Mouse (Mus musculus): ENCODE results near the gene Tbck.

The Tbck gene

DNA sequence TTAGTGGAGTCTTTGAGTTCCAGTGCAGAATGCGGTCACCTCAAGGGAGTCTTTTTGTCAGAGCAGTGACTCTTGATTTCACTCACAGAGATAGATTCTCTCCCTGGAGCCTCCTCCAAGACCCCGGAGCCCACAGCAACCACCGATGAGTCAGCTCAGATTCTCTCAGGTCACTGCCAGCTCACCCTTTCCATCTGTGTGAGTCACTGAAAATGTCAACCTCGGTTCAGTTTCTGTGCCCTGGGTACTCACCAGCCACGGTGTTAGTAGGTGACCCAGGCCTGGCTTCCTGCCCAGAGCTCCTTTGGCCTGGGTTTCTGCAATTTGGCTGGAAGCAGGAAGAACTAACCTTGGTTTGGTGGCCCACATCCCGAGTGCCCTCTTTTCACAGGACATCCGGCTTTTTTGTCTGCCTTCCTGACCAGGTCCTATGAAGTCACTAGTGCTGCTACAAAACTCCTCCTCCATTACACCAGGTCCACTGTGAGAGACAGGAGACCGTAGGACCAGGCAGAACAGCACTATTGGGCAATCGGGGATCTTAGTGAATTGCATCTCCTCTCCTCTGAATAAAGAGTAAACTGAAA lies 187.5 kb downstream of the Tbck start:
- DNase-seq = no peak

DNA sequence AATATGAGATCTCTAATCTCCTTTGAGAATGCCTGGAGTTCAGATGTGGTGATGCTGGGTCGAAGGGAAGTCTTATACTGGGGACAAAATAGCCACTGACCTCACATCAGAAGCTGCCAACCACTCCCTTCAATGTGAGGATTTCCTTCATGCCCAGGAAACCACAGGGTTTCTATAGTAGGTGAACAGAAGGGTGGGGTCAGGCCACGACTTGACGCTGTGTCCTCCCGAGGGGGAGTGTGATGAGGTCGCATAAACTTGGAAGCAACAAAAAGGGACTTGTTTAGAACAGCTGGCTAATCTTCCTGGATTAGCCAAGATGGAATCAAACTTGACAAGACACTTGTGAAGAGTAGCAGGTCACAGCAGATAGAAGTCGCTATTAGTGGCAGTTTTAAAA lies 189.3 kb downstream of the Tbck start:
- no peak for DNase-seq

DNA sequence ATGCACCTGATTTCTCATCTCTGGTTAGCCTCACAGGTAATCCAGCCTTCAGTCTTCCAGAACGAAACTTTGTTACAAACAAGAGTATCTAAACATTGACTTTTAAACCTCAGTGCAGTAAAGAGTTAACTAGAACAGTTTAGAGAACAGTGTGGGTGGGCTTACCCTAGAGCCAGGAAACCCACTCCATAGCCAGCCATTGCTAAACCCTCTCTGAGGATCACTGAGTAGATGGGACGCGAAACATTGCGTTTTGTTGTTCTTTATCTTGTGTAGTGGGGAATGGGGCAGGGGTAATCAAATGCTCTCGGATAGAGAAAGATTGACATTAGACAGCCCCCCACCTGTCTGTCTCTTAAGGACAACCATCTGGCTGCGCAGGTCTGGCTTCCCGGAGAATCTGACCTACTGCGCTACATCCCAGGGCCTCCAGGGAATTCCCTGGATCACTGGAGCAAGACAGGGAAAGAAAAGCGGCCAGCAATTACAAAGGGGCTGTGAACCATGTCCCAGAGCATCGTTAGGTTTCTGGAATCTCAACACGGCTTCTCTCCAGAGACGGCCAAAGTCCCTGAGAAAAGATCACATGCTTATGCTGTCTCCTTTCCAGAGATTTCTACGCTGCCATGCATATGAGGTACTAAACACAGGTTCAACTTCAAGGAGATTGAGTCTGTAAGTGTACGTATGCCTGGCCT lies 192.2 kb downstream of the Tbck start:
- DNase-seq = no peak

DNA sequence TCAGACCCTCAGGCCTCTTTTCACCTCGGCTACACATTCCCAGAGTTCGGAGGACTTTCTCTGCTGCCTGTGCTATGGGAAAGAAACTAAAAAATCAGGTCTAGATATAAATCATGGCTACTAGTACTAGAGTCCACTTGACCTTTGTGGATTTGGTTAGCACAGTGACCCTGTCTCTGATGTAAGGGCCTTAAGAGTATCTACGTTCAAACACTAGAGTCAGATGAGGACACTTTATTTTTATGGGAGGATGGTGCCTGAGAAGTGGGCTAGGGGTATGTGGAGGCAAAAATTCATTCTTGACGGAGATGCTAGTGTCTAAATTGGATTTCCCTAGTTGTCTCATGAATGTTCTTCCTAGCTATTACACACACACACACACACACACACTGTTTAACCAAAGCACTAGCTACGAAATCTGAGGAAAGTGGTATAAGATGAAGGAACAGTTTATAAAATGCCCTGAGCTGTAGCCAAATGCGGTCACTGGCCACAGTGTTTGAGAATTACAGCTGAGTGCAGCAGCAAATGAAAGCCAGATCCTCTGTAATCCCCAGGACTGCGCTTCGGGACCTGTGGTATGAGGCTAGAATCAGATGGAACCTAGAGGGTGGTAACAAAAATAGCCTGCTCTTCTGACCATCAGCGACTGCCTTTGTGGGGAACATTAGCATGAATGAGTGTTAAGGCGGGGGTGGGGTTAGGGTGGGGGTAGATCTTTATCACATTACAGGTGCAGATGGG lies 193.2 kb downstream of the Tbck start:
- DNase-seq = no peak

DNA sequence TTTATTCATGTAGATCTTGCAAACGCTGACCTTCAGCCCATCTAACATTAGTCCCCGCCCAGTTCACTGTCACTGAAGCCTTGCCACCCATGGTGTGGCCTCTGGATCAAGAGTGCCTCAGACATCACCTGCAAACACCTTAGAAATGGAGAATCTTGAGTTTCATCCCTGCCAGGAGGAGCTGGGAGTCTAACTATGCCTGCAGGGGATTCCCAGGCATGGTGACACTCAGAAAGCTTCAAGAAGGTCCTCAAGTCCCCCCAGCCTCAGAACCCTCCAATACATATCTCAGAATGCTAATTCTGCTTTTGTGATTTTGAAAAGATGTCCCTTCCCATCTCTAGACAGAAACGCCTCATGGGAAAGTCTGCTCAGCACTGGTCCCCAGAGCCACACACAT lies 196.4 kb downstream of the Tbck start:
- DNase-seq = no peak

DNA sequence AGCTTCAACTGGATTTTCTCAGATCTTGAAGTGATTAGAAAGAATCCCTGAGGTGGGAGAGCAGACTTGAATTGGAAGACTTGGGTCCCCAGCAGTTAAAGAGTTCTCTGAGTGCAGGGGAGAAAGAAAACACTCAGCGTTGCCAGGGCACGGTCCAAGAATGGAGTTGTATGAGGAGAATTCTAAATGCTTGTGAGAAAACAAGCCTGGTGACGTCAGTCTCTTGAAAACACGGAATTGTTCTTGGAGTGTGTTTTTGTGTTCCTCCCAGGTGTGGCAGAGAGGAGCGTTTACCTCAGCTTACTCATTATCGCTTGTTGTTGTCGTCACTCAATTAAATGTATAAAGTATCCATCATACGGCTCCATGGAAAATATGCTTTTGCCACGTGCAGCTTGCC lies 196.9 kb downstream of the Tbck start:
- no peak for DNase-seq

DNA sequence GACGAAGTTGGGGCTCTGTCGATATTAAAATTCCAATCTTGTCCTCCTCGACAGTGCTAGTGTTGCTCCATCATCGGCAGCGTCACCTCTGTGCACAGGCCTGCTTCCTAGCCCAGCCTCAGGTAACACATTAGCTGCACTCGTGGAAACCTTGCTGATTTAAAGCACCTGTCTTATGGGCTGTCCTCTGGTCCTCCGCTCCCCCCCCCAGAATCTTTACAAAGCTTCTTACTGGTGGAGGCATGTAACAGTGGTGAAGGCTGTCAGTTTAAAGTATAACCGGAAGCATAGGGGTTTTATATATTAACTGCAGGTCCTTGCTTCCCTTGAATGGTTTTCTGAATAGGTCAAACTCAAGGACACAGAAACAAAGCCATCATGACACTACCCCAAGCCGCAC lies 199.3 kb downstream of the Tbck start:
- DNase-seq = no peak

DNA sequence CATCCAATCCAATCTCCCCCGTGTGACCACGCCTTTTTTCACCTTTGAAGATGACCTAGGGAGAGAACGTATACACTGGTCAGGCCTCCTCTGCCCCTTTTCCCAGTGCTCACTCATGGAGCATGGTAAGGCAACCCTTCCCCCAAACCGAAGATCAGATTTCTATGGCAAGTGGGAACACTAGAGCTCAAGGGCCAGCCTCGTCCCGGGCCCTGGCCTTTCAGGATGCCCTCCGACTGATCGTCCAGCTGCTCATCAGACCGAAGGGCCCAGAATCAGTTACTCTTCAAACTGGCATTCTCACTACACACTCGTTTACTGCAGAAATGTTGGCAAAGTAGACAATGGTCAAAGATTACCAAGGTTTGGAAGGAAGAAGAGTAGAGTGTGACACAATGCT lies 200.5 kb downstream of the Tbck start:
- DNase-seq = no peak

DNA sequence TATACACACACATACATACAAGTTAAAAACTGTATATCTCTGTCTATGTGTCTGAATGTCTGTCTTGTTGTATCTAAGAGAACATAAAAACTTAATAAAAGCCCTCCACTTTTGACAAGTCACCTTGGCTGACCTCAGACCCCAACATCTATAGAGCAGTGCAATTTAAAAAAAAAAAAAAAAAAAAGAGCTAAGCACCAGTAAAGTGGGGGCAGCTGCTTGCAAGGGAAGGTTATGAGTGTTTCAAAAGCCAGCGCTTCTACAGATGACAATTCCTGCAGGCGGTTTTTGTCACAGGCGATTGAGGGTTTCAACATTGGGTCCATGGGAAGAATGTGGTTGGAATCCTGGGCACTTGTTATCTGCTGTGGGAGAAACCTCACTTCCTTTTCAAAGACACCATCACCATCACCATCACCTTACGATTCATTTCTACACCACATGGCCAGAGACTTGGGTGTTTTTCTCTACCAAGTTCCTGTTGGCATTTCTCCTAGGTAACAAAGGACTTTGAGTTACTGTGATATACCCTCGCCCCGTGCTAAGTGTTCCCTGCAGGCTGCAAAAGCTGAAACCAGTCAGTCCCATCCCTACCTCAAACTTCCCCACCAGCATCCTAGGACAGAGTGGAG lies 202.6 kb downstream of the Tbck start:
- DNase-seq = no peak

DNA sequence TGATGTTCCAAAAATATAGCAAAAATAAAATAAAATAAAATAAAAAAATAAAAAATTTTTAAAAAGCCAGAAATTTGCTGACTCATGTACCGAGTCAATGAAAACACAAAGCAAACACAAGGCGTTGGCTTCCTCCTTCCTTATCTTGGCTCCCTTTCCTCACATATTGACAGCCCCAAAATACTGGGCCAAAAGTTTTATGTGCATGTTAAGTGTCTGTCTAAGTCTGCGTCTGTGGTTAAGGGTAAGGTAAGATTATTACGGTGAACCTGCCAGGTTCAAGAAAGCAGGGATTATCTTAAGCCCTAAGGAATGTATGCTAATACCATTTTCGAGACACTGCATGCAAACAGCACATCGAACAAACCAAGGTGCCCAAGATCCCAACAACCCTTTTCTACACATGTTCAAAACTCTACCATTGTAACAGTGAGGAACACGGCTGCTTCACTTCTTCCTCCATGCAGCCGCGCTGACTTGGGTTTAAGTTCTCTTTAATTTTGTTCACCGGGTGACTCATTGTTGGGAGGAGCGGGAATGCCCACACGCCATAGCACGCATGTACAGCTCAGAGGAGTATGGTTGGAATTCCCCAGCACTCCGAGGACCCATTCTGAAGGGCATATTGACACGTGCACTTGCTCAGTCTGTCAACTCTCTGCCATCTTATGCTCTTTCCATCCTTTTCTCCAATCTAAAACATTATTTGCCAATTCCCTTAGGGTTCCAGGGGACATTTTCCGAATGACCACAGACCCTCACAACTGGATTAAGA lies 203.3 kb downstream of the Tbck start:
- no peak for DNase-seq

All from right cerebral cortex, postnatal 25 days (tissue).